Mouse (Mus musculus) heart, adult 2 months (tissue): ENCODE data around the gene Mon1b. TPM values are rescaled to one million over a fixed set of nuclear protein-coding genes. Genes with fewer than 3 reads are reported as not detected.

ENCODE experiments used
- DNase-seq, 2 experiments: peaks; one replicate each; pipeline ENCODE4 v3.0.0; 2021
- H3K27ac ChIP-seq: fragments of 200-600 bp; 2 replicates; pipeline ENCODE4 v1.8.1; 2022
- H3K27me3 ChIP-seq: fragments of 200-500 bp; 2 replicates; pipeline ENCODE4 v1.6.1; 2012; ENCODE audit warnings: mild to moderate bottlenecking, low read length, inconsistent platforms, mixed read lengths; ENCODE audit not compliant: control insufficient read depth, insufficient read depth
- H3K36me3 ChIP-seq: fragments of 200-500 bp; 2 replicates; pipeline ENCODE4 v1.6.1; 2012; ENCODE audit warnings: low read length, inconsistent platforms; ENCODE audit not compliant: control insufficient read depth, insufficient read depth
- H3K4me1 ChIP-seq: fragments of 200-500 bp; 2 replicates; pipeline ENCODE4 v1.6.1; 2011; ENCODE audit warnings: low read length; ENCODE audit not compliant: control insufficient read depth, insufficient read depth
- H3K4me3 ChIP-seq: fragments of 200-600 bp; 2 replicates; pipeline ENCODE4 v1.8.1; 2022
- H3K79me2 ChIP-seq: fragments of 200-500 bp; replicated peaks from 2 replicates; pipeline ENCODE4 v1.6.1; 2012; ENCODE audit warnings: mild to moderate bottlenecking, inconsistent platforms, low read length, moderate library complexity, mixed read lengths; ENCODE audit not compliant: control insufficient read depth, insufficient read depth
- H3K9ac ChIP-seq: fragments of 200-500 bp; 2 replicates; pipeline ENCODE4 v1.6.1; 2012; ENCODE audit warnings: low read depth, mild to moderate bottlenecking, control low read depth, inconsistent platforms, low read length, mixed read lengths
- CTCF ChIP-seq: fragments of 200-600 bp; IDR thresholded peaks from 2 replicates; pipeline ENCODE4 v1.8.1; 2022; ENCODE audit warnings: antibody characterized with exemption, mild to moderate bottlenecking, moderate library complexity
- EP300 ChIP-seq: fragments of 200-500 bp; IDR thresholded peaks from 2 replicates; pipeline ENCODE4 v1.6.1; 2011; ENCODE audit warnings: low read depth, low read length, control low read depth; ENCODE audit not compliant: insufficient read depth
- POLR2A ChIP-seq: fragments of 200-500 bp; IDR thresholded peaks from 2 replicates; pipeline ENCODE4 v1.6.1; 2011; ENCODE audit warnings: mild to moderate bottlenecking, low read depth, low read length, control low read depth; ENCODE audit not compliant: insufficient read depth
- WGBS: fragments of 180-500 bp; shearing (Covaris S2); methylation state at CpG from one replicate; pipeline ENCODE4 v1.1.7; 2018; 5-methylcytosine and 5-hydroxymethylcytosine counted together
- intact Hi-C: fragments of 180-260 bp; cut with DNase I; formaldehyde crosslinking; loops from one replicate; pipeline ENCODE4 v1.15.1; 2025
- long read RNA-seq: library from polyadenylated mRNA; stranded (forward); transcript quantifications from one replicate; pipeline ENCODE4 v2.0.0, GENCODE M21; 2021
- polyA plus RNA-seq: library from polyadenylated mRNA; depleted of rRNA; stranded (reverse); fragments of >200 nt; gene quantifications from 2 replicates; pipeline ENCODE4 v1.2.3, GENCODE M21; 2012; rRNA removed
- total RNA-seq, 2 experiments: library from RNA; stranded (reverse); gene quantifications; 2 replicates each; pipeline ENCODE4 v1.2.3; 2021

Mon1b gene
- total RNA-seq, result 1 to 10 TPM; 6.2 to 6.6 TPM
- 2.7 and 3.3 TPM in 2 replicates for polyA plus RNA-seq
- long read RNA-seq, full-length matches to known transcripts, result 1 of 1 reads
- long read RNA-seq, partial matches to known transcripts, result 0 of 1 reads
- long read RNA-seq, other reads (novel, unspliced or antisense), result 0 of 1 reads

DNA sequence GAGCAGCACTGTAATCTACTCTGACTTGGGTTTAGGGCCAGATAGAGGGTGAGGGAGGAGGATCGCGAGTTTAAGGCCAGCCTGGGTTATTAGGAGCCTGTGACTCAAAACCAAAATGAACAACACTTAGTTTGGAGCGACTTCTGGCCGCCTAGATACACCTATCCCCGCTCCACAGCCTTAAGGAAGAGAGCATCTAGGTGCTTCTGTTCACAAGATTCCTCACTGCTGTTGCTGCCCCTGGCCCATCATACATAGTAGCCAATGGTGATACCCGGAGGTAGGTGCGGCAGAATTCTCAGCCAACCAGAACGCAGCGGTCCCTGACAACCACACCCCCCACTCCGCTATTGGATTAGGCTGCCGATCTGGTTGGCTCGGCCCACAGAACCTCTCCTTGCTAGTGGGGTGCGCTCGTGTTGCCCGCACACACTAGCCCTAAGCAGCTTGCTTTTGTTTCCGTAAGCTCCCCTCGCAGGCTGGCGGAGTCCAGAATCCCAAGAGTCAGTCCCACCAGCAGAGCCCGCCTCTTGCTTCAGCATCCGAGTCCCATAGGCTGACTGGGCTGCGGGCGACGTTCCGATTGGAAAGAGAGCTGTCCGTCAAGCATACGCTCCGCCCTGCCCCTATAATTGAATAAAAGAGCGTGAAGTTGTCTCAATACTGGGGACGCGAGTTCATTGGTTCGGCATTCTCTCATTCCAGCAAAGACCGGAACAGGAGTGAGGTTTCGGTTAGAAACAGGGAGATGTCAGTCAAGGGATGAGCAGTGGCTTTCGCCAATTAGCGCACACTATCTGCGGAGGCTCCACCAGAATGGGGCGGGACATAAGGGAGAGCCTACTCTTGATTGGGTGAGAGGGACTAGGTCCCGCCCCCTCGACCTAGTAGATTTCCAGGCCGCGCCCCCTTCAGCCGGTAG is at the start of gene Mon1b:
Mon1b (plus strand) TSS at position 918 of the 922 bp plus-strand sequence.
- TF ChIP-seq EP300 (no peak), POLR2A (peak; percentile 50; the same call in 1 of the 2 replicates)

DNA sequence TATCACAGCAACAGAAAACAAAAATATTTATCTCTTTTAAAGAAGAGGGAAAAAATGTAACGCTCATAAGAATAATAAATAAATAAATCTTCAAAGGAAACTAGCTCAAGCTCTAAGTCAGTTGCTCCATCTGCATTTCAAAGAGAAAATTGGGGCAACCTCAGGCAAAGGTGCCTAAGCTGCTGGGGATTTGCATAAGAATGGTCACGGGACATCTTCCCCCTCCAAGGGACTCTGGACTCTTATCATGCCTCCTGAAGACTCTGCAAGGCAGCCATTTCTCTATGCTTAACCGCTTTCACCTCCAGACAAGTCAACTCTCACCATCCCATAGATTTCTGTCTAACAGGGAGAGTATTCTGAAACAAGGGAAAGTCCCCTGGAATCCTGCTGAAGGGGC is 37.0 kb upstream of the Mon1b start:
- Histone ChIP-seq H3K9ac (no peak overlapping the region), H3K4me1 (no peaks in the 10 kb centered on the region), H3K27me3 (no peaks in the 10 kb centered on the region), H3K79me2 (no peaks in the 10 kb centered on the region), H3K4me3 (no peak overlapping the region), H3K36me3 (no peaks in the 10 kb centered on the region), H3K27ac (no peak overlapping the region)
- intact Hi-C loops, result no loop called here
- 52% methylated on average over 3 of the region's 3 CpGs for WGBS
- no peak for DNase-seq
- no peak for TF ChIP-seq CTCF
- TF ChIP-seq POLR2A, result no peak
- no peak for TF ChIP-seq EP300

More for the DNA sequence above, at the start of gene Mon1b:
- Histone ChIP-seq H3K4me3 (peak within 1 kb of the TSS; percentile 92), H3K36me3 (no peaks in the 10 kb centered on the region), H3K79me2 (no peaks in the 10 kb centered on the region), H3K9ac (peak within 1 kb of the TSS; percentile 71), H3K27me3 (no peaks in the 10 kb centered on the region), H3K27ac (peak within 1 kb of the TSS; percentile 98), H3K4me1 (0 out of 2 replicates have a peak, but pooled peaks cover 2% of the 10 kb centered on the region)
- WGBS, result under 1% methylated on average over 42 of the region's 42 CpGs
- intact Hi-C loops, result loop anchor here (5.0 to 10.0 kb wide), 4 partner anchors 523 to 1588 kb away; partner anchors contain the start of gene Wwox
- DNase-seq, result peak; percentile 99

DNA sequence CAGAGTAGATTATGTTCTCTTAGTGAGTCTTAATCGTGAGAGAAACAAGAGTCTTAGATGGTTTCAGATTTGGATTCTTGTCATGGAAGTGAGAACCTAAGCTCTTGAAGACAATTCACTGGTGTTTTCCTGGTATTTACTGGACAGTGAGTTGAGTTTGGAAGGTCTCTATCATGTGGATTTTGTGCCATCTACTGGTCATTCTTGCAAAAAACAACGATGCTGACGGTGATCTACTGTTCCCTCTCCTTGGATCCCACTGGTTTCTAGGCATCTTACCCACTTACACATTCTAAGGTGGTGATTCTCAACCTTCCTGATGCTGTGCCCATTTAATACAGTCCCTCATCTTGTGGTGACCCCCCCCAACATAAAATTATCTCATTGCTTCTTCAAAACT is 2.8 kb upstream of the Mon1b start:
- no peaks in the 10 kb centered on the region for H3K27me3 ChIP-seq
- H3K36me3 ChIP-seq, result no peaks in the 10 kb centered on the region
- 5% methylated on average over 3 of the region's 3 CpGs for WGBS
- H3K4me1 ChIP-seq, result 0 out of 2 replicates have a peak, but pooled peaks cover 2% of the 10 kb centered on the region
- no peak overlapping the region for H3K27ac ChIP-seq
- H3K4me3 ChIP-seq, result no peak overlapping the region
- no peak overlapping the region for H3K9ac ChIP-seq
- TF ChIP-seq EP300, result no peak
- TF ChIP-seq POLR2A, result no peak
- peak; percentile 78 for TF ChIP-seq CTCF
- DNase-seq, result no peak
- intact Hi-C loops, result loop anchor here (5.0 to 10.0 kb wide), 4 partner anchors 520 to 1585 kb away; partner anchors contain the start of gene Wwox
- no peaks in the 10 kb centered on the region for H3K79me2 ChIP-seq

DNA sequence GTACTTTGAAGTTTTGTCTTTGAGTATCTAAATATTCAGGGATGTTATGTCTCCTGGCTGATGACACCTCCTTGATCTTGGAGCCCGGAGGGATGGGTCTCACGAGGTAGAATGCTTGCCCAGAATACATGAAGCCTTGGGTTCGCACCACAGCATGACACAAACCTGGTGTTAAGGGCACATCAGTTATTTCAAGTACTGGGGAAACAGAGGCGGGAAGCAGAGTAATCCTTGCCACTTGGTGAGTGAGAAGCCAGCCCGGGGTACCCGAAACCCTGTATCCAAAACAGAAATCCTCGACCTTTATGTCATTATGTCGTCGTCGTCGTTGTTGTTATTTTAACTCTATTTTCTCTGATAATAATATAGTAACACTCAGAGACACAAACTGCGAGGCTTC is 1.2 kb upstream of the Mon1b start:
- Histone ChIP-seq H3K27me3 (no peaks in the 10 kb centered on the region), H3K27ac (peak overlapping the region; percentile 98; the same call in 1 of the 2 replicates), H3K79me2 (no peaks in the 10 kb centered on the region), H3K9ac (no peak overlapping the region), H3K4me1 (0 out of 2 replicates have a peak, but pooled peaks cover 2% of the 10 kb centered on the region), H3K4me3 (peak overlapping the region; percentile 92; the same call in 1 of the 2 replicates), H3K36me3 (no peaks in the 10 kb centered on the region)
- DNase-seq, result no peak
- intact Hi-C loops, result loop anchor here (5.0 to 10.0 kb wide), 4 partner anchors 522 to 1587 kb away; partner anchors contain the start of gene Wwox
- 21% methylated on average over 12 of the region's 12 CpGs for WGBS
- no peak for TF ChIP-seq POLR2A
- TF ChIP-seq EP300, result no peak
- no peak for TF ChIP-seq CTCF

DNA sequence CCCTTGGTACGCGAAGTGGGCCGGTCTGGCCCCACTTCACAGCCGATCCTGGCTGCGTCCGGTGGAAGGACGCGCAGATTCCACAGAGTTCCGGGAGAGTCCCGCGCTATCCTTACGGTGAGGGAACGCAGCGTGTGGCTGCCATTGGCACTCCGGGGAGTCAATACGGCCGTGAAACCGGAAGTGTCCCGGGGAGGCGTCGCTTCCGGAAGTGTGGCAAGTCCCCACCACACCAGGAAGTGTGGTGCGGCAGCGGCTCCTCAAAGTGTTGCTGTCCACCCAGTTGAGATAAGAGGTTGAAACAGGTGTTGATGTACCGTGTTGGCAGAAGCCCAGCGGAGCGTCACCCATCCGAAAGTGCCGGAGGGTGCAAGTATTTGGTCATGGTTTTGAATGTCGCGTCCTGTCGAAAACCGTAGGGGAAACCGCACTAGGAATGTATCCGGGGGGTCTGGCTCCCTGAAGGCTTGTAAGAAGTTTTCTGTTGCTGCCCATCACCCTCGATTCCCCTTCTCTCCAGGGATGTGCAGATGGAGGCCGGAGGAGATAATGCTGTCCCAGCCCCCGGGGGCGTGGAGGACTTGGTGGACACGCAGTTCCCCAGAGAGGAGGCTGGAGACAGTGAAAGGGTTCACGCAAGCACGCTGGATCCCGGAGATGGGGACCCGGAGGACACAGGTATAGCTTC is 349 bp downstream of the Mon1b start:
- no peaks in the 10 kb centered on the region for H3K79me2 ChIP-seq
- H3K4me3 ChIP-seq, result peak overlapping the region; percentile 92
- no peaks in the 10 kb centered on the region for H3K27me3 ChIP-seq
- under 1% methylated on average over 44 of the region's 44 CpGs for WGBS
- peak overlapping the region; percentile 71 for H3K9ac ChIP-seq
- DNase-seq, result no peak
- H3K4me1 ChIP-seq, result 0 out of 2 replicates have a peak, but pooled peaks cover 2% of the 10 kb centered on the region
- no peaks in the 10 kb centered on the region for H3K36me3 ChIP-seq
- TF ChIP-seq CTCF (no peak), POLR2A (peak; percentile 84; the same call in 1 of the 2 replicates), EP300 (no peak)
- H3K27ac ChIP-seq, result peak overlapping the region; percentile 98
- intact Hi-C loops, result loop anchor here (10.0 kb wide), 1 partner anchor 799 kb away; the partner anchor contains the start of gene Wwox
